Mouse (Mus musculus) WW6 (cell line): ENCODE measurements around the gene Atp2b1.
"Not testable (repeated sequence)": the region's sequence is repeated elsewhere in the genome, so short reads cannot be mapped to it uniquely, and the experiment has no call there.

Source experiments
- DNase-seq: peaks from one replicate; pipeline ENCODE4 v3.0.0-alpha.2; 2013; ENCODE audit warnings: low read depth, low spot score

Atp2b1 gene

GRCm38 (mm10) chr10:98962092-98962491 lies 47.9 kb downstream of the Atp2b1 start:
- no peak for DNase-seq

GRCm38 (mm10) chr10:98966407-98967215 lies 52.4 kb downstream of the Atp2b1 start:
- DNase-seq, result no peak

GRCm38 (mm10) chr10:98967240-98967891 lies 53.2 kb downstream of the Atp2b1 start:
- DNase-seq, result no peak

- no peak for DNase-seq
These were observed 56.7 kb downstream of the Atp2b1 start for GRCm38 (mm10) chr10:98970917-98971316.

GRCm38 (mm10) chr10:98972359-98972758 lies 58.2 kb downstream of the Atp2b1 start:
- no peak for DNase-seq

GRCm38 (mm10) chr10:98972912-98973605 lies 58.9 kb downstream of the Atp2b1 start:
- DNase-seq, result no peak

- no peak for DNase-seq
These were observed 60.4 kb downstream of the Atp2b1 start for GRCm38 (mm10) chr10:98974645-98975044.

GRCm38 (mm10) chr10:98975611-98976010 lies 61.4 kb downstream of the Atp2b1 start:
- no peak for DNase-seq

GRCm38 (mm10) chr10:98976877-98977494 lies 62.8 kb downstream of the Atp2b1 start:
- DNase-seq, result no peak

GRCm38 (mm10) chr10:98978766-98979165 lies 64.6 kb downstream of the Atp2b1 start:
- no peak for DNase-seq

GRCm38 (mm10) chr10:98979296-98979695 lies 65.1 kb downstream of the Atp2b1 start:
- no peak for DNase-seq

GRCm38 (mm10) chr10:98979951-98980350 lies 65.7 kb downstream of the Atp2b1 start:
- no peak for DNase-seq

GRCm38 (mm10) chr10:98991964-98992363 lies 77.8 kb downstream of the Atp2b1 start:
- DNase-seq, result no peak

- DNase-seq, result no peak
These were observed 79.0 kb downstream of the Atp2b1 start for GRCm38 (mm10) chr10:98993186-98993585.

- DNase-seq, result not testable (repeated sequence)
These were observed 81.0 kb downstream of the Atp2b1 start for GRCm38 (mm10) chr10:98995016-98995747.

- no peak for DNase-seq
These were observed 90.7 kb downstream of the Atp2b1 start for GRCm38 (mm10) chr10:99004866-99005265.

GRCm38 (mm10) chr10:99011084-99011483 lies 96.9 kb downstream of the Atp2b1 start:
- DNase-seq, result no peak

- DNase-seq, result no peak
These were observed 97.9 kb downstream of the Atp2b1 start for GRCm38 (mm10) chr10:99012086-99012485.

- DNase-seq, result no peak
These were observed 100.5 kb downstream of the Atp2b1 start for GRCm38 (mm10) chr10:99014737-99015136.

- DNase-seq, result no peak
These were observed 102.8 kb downstream of the Atp2b1 start for GRCm38 (mm10) chr10:99016996-99017395.

- no peak for DNase-seq
These were observed 113.3 kb downstream of the Atp2b1 start for GRCm38 (mm10) chr10:99027462-99027861.
